Mouse (Mus musculus) cerebellum, adult 11-12 months (tissue): Measurements from ENCODE around the gene Ccdc121.

Experiments used
- DNase-seq: peaks from one replicate; pipeline ENCODE4 v3.0.0; 2022

Ccdc121 gene

GRCm38 (mm10) chr1:181511307-181511706 lies at the start of gene Ccdc121:
Ccdc121 (minus strand) TSS chr1:181511451.
- peak; percentile 8 for DNase-seq

GRCm38 (mm10) chr1:181560325-181560724 lies 49.1 kb upstream of the Ccdc121 start:
- no peak for DNase-seq

GRCm38 (mm10) chr1:181559655-181560054 lies 48.4 kb upstream of the Ccdc121 start:
- no peak for DNase-seq

GRCm38 (mm10) chr1:181555475-181555874 lies 44.2 kb upstream of the Ccdc121 start:
- no peak for DNase-seq

GRCm38 (mm10) chr1:181552533-181553410 lies 41.5 kb upstream of the Ccdc121 start:
- peak; percentile 77 for DNase-seq

- DNase-seq: no peak
Measured at GRCm38 (mm10) chr1:181550826-181551225, 39.6 kb upstream of the Ccdc121 start.

GRCm38 (mm10) chr1:181549987-181550386 lies 38.7 kb upstream of the Ccdc121 start:
- DNase-seq: no peak

- DNase-seq: peak; percentile 51
Measured at GRCm38 (mm10) chr1:181545044-181545772, 34.0 kb upstream of the Ccdc121 start.

- no peak for DNase-seq
Measured at GRCm38 (mm10) chr1:181543711-181544383, 32.6 kb upstream of the Ccdc121 start.

- DNase-seq: no peak
Measured at GRCm38 (mm10) chr1:181539846-181540769, 28.9 kb upstream of the Ccdc121 start.

GRCm38 (mm10) chr1:181537627-181538525 lies 26.6 kb upstream of the Ccdc121 start:
- DNase-seq: no peak

GRCm38 (mm10) chr1:181535165-181535873 lies 24.1 kb upstream of the Ccdc121 start:
- no peak for DNase-seq

GRCm38 (mm10) chr1:181529368-181529767 lies 18.1 kb upstream of the Ccdc121 start:
- DNase-seq: no peak

- no peak for DNase-seq
Measured at GRCm38 (mm10) chr1:181525996-181526395, 14.7 kb upstream of the Ccdc121 start.

GRCm38 (mm10) chr1:181523831-181524230 lies 12.6 kb upstream of the Ccdc121 start:
- DNase-seq: no peak

- DNase-seq: no peak
Measured at GRCm38 (mm10) chr1:181521401-181522091, 10.3 kb upstream of the Ccdc121 start.

GRCm38 (mm10) chr1:181519137-181519536 lies 7.9 kb upstream of the Ccdc121 start:
- no peak for DNase-seq

GRCm38 (mm10) chr1:181518046-181518445 lies 6.8 kb upstream of the Ccdc121 start:
- no peak for DNase-seq

GRCm38 (mm10) chr1:181512430-181513129 lies 1.3 kb upstream of the Ccdc121 start:
- no peak for DNase-seq
